Mouse (Mus musculus) erythroid progenitor cell, adult 5-6 weeks (primary cell): Measurements from ENCODE around the gene Siglec1. TPM values are rescaled to one million over a fixed set of nuclear protein-coding genes. Genes with fewer than 3 reads are reported as not detected.
A peak's percentile ranks its signal among the peaks of the same experiment; 100 is the strongest.
"Not testable (repeated sequence)": the region's sequence is repeated elsewhere in the genome, so short reads cannot be mapped to it uniquely, and the experiment has no call there.

Source experiments
- ATAC-seq: replicated peaks from 2 replicates; pipeline ENCODE4 v1.8.0; 2016; ENCODE audit warnings: moderate number of reproducible peaks, mild to moderate bottlenecking, moderate TSS enrichment, inconsistent platforms; ENCODE audit not compliant: poor library complexity, low FRiP score, severe bottlenecking
- total RNA-seq, 2 experiments: library from RNA; stranded (forward) in 1 of 2; stranded (reverse) in 1 of 2; fragments of 150-400 nt in 1 of 2; fragments of 186-747, 209-891 nt in 1 of 2; gene quantifications; 2 replicates each; pipeline versions ENCODE4 v1.2.3 to v1.2.4; 2015 to 2017; ENCODE audit warnings: low replicate concordance in 2 of 2

Gene Siglec1
- total RNA-seq, 2 experiments from 2014 or later = 2.6 to 8.8 TPM

DNA sequence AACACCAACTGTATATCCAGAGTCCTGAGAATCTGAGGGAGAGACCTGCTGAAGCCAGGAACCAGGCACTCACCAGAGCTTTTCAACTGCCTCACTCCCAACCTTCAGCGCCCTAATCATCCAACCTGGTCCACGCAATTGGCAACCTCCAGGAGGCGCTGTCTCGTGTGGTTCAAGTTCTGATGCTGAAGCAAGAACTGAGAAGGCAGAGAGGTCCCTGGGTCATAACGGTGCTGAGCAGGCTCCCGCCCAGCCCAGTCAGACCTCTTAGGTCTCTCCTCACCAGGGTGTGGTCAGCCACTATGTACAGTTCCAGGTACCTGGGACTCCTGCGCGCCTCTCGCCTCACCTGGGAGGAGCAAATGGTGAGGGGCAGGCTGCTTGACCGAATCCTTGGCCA, 30.9 kb downstream of the Siglec1 start:
- ATAC-seq = peak; percentile 55

GRCm38 (mm10) chr2:131054646-131055264, 31.8 kb downstream of the Siglec1 start:
- peak; percentile 4; the same call in 1 of the 2 replicates for ATAC-seq

GRCm38 (mm10) chr2:131053851-131054645, 32.5 kb downstream of the Siglec1 start:
- peak; percentile 58 for ATAC-seq

DNA sequence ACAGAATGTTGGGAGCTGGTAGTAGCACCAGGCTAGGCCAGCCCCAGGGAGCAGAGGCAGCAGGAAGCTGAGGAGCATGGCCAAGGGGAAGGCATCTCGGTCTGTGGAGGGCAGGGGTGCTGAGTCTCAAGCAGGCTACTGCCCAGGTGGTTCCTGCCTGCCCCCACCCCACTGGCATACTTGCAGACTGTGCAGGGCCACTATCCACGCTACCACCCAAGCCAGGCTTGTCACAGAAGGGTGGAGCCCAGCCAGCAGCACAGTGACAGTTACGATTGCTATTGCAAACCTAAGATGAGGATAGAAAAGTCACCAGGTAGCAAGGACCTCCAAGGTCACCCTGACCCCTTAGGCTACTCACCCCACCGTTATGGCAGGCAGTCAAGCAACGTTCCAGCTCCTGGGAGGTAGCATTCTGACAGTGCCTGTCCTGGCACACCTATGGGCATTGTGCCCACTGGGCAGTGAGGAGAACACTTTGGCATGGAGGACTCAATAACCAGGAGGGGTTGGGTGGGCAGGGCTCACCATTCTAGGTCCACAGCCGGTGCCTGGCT, 33.6 kb downstream of the Siglec1 start:
- peak; percentile 52 for ATAC-seq

GRCm38 (mm10) chr2:131052043-131052442, 34.5 kb downstream of the Siglec1 start:
- ATAC-seq = peak; percentile 31

GRCm38 (mm10) chr2:131046025-131046424, 40.5 kb downstream of the Siglec1 start:
- peak; percentile 30 for ATAC-seq

- peak; percentile 70 for ATAC-seq
Observed at GRCm38 (mm10) chr2:131044989-131045720, 41.4 kb downstream of the Siglec1 start.

- no peak for ATAC-seq
Observed at GRCm38 (mm10) chr2:131044354-131044852, 42.2 kb downstream of the Siglec1 start.

GRCm38 (mm10) chr2:131042988-131043387, 43.6 kb downstream of the Siglec1 start, which contains the start of gene Gfra4:
Gene Gfra4, minus strand, starts transcription at chr2:131043088.
- ATAC-seq = no peak

DNA sequence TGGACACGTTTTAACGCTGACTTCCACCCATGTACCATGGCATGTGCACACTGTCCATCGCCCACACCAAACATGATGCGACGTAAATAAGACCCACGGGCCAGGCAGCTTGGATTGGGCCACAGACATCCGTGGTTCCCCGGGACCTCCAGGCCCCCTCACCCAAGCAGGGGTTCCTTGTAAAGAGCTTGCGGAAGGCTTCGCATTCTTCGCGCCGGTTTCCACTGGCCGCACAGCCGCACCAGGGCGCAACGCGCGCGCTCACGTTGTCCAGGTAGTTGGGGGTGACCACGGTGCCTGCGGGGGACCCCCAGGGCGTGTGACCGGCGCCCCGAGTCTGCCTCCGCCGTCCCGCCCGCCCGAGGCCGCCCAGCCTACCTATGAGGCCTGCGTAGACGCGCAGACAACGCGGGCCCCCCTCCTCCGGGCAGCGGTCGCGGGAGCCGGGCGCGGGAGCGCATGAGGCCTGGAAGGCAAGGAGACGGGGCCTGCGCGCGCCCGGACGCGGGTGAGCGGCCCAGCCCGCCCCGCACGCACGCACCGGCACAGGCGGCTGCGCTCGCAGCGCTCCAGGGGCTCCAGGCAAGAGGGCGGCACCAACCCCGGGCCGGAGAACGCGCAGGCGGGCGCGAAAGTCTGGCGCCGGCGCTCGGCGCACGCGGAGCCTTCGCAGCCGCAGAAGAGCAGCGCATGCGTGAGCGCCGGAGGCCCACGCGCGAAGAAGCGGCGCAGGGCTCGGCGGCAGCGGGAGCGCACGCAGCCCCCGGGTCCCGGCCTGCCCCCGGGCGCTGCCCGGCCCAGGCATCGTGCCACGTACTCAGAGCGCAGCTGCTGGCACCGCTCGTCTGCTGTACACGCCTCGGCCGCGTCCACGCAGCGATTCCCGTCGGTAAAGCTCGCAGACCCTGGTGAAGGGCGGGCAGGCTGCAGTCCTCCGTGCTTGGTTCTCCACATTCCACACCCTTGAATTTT, 45.4 kb downstream of the Siglec1 start:
- no peak for ATAC-seq

DNA sequence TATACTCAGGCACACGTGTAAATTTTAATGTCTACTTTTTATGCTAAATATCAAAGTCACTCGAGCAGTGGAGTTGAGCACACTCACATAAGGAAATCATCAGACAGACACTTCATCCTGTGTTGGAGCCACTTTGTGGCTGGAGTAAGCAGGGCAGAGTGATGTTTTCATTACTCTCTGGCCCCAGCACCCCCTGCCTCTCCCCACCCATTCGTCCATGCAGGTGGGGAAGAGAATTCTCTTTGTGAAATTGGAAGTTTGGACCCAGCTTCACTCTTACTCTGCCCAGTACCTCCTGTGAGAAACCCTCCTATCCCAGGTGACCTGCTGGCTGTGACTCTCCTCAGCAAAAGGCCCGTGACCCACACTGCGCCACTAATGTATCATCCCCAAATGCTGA, 47.9 kb downstream of the Siglec1 start:
- no peak for ATAC-seq

DNA sequence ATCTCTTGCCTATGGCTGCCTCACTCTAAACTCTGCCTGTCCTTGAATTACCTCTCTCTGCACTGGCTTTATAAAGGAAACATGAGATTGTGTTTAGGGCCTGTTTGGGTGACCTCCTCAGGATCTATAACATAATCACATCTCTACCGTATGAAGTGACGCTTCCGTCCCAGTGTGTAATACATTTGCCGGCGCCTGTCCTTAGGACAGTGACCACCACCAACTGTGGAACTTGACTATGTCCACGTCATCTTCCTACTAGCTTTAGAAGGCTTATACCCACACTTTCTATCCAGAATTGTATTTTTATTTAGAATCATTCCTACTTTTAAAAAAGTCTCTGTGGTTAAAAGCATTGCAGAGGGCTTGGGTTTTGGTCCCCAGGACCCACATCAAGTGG, 48.4 kb downstream of the Siglec1 start:
- ATAC-seq = no peak

DNA sequence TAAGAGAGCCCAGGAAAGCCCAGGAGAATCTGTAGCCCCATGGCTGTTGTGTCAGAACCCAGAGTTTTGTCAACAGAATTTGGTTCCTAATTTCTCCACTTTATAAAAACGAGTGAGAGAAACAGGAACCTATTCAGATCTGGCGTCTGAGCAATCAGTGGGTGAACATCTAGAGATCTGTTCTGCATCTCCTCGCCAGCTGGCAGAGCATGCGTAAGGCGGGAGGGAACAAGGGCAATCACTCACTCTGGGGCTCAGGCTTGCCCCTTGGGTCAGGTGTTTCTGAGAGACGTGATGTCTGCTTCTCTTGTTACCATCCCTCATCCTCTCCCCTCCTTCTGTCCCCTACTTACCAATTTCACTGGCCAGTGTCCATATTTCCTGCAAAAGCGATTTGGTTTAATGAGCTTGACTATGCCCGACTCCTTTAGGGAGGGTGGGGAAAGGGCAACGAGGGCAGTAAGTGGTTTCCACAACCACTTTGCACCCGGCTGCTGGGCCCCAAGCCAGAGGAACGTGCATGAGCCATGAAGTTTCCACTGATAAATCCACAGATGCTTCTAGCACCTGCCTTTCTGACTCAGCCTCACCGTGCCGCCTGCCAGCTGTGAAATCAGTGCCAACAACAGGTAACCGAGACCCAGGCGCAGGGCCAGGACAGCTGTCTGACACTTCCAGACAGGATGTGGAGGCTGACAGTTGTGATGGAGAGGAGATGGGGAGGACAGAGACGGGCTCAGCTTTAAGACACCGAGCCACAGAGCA, 49.2 kb downstream of the Siglec1 start:
- no peak for ATAC-seq

GRCm38 (mm10) chr2:131036757-131037156, 49.8 kb downstream of the Siglec1 start:
- ATAC-seq = no peak

DNA sequence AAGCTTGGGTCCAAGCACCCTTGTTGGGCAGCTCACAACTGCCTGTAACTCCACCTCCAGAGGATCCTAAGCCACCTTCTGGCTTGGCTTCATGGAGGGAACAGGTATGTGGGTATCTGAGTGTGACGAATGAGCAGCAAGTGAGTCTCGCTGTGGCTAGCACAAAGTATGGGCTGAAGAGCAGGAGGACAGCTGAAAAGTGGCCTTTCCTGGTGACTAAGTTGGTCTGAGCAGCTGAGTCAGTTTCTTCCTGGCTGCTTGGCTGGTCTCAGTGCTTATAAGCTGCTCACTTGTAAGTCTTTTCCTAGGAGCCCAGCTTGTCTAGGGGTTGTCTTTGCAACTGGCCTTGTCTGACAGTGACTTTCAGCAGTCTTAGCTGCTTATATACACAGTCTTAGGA, 50.2 kb downstream of the Siglec1 start:
- no peak for ATAC-seq

DNA sequence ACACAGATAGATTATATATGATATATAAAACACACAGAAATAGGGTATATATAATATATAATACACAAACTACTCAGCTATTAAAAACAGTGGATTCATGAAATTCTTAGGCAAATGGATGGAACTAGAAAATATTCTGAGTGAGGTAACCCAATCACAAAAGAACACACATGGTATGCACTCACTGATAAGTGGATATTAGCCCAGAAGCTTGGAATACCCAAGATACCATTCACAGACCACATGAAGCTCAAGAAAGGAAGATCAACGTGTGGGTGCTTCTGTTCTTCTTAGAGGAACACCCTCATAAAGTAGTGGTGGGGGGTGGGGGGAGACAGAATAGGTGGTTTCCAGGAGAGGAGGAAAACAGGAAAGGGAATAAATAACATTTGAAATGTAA, 55.2 kb downstream of the Siglec1 start:
- ATAC-seq = not testable (repeated sequence)

GRCm38 (mm10) chr2:131030998-131031397, 55.6 kb downstream of the Siglec1 start:
- ATAC-seq = no peak

DNA sequence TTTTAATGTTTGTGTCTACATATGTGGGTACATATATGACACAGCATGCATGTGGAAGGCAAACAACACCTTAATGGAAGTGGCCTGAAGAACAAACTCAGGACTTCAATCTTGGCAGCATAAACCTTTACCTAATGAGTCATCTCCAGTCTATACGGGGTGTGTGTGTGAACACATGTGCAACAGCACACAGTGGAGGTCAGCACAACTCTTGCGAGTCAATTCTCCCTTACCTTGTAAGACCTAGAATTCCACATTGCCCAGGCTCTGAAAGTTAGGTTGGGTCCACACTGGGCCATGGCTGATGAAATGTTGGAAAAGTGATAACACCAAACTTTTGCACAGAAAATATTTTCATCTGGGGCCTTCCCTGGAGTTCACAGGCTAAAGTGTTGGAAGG, 56.0 kb downstream of the Siglec1 start:
- ATAC-seq = no peak
